Mouse (Mus musculus): ENCODE results near the gene Bhlha15. TPM values are rescaled to one million over a fixed set of nuclear protein-coding genes. Genes with fewer than 3 reads are reported as not detected.

Gene Bhlha15
- polyA plus RNA-seq, 1 experiment from 2014 or later, result 0.14 TPM

Other genes starting within 250 kb of the Bhlha15 start
- 90.9 and 94.3 TPM in 2 replicates for gene Ccz1, start 175.4 kb upstream of the Bhlha15 start, polyA plus RNA-seq (2015; fragmentation: Nextera tagmentation; extraction: Ambion mirVana)
- not detected in 2 replicates for gene Ocm, start 163.6 kb upstream of the Bhlha15 start, polyA plus RNA-seq (2015; fragmentation: Nextera tagmentation; extraction: Ambion mirVana)
- gene Lmtk2, start 89.8 kb upstream of the Bhlha15 start, polyA plus RNA-seq (2015; fragmentation: Nextera tagmentation; extraction: Ambion mirVana), result 8.4 and 9.1 TPM in 2 replicates
- 46.3 and 50.8 TPM in 2 replicates for gene Tecpr1, start 33.3 kb downstream of the Bhlha15 start, polyA plus RNA-seq (2015; fragmentation: Nextera tagmentation; extraction: Ambion mirVana)
- gene Bri3, start 54.2 kb downstream of the Bhlha15 start, polyA plus RNA-seq (2015; fragmentation: Nextera tagmentation; extraction: Ambion mirVana), result 111 and 115 TPM in 2 replicates
- gene Baiap2l1, start 167.8 kb downstream of the Bhlha15 start, polyA plus RNA-seq (2015; fragmentation: Nextera tagmentation; extraction: Ambion mirVana), result 1.3 and 1.7 TPM in 2 replicates

Data from forebrain, embryonic 15.5 days (tissue).